Mouse (Mus musculus): ENCODE results near the gene Ush1c. TPM values are rescaled to one million over a fixed set of nuclear protein-coding genes. Genes with fewer than 3 reads are reported as not detected.
A peak's percentile ranks its signal among the peaks of the same experiment; 100 is the strongest.
"Not testable (repeated sequence)": the region's sequence is repeated elsewhere in the genome, so short reads cannot be mapped to it uniquely, and the experiment has no call there.

Gene Ush1c
- total RNA-seq, 2 experiments from 2014 or later = 0.74 TPM; not detected in 1

DNA sequence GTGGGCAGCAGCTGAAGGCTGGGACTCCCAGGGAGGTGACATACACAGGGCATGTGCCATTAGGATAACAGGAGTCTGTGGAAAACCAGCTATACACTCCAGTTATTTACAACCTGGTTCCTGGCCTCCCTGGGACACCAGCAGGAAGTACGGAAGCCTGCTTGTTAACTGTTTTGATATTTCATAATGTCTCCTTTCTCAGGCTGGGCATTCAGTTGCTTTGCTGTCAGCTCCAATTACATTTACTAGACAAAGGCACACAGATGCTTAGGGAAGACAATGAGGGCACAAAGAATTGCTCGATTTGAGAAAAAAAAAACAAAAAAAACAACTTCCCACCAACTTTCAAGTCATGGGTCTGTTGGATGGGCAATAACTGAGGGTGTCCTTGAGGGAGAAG is 21.8 kb downstream of the Ush1c start:
- intact Hi-C loops (cut with DNase I) = no loop called here
- DNase-seq (ENCODE audit: low spot score in 2 of 2) = no peak

DNA sequence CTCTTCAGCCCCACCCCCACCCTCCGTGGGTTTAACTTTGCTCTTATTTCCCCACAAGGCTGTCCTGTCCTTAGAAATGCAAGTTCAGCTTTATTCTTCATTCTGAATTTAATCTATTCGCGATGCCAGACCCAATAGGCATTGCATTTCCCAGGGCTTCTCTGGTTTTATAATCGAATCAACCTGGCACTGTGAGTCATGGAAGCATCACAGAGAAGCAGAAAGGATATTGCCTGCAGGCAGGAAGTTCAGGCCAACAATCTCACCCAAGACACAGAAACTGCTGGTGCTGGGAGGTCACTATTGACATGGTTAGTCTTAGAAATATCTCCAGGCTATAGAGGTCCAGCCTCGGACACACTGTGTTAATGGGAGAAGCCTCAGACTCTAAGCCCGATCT is 28.0 kb downstream of the Ush1c start:
- no peak for DNase-seq (ENCODE audit: low spot score in 2 of 2)
- intact Hi-C loops (cut with DNase I) = no loop called here

DNA sequence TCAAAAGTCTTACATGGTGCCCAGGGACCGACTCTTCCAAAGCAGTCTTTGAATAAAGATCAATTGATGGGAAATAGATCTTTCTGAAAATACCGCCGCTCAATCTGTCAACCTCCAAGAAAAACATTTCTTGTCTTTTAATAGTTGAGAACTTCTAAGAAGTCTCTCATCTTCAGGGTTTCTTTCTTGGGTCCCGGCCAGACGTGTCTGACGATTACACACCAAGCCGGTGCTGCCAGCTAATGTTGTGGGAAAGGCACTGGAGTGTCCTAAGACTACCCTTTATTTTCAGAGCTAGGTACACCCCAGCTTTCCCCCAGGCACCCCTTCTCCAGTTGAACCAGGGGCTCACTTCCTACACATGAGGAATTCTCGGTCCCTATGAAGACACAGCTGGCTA is 30.2 kb downstream of the Ush1c start:
- DNase-seq (ENCODE audit: low spot score in 2 of 2) = peak; percentile 59 to 67
- intact Hi-C loops (cut with DNase I) = no loop called here

DNA sequence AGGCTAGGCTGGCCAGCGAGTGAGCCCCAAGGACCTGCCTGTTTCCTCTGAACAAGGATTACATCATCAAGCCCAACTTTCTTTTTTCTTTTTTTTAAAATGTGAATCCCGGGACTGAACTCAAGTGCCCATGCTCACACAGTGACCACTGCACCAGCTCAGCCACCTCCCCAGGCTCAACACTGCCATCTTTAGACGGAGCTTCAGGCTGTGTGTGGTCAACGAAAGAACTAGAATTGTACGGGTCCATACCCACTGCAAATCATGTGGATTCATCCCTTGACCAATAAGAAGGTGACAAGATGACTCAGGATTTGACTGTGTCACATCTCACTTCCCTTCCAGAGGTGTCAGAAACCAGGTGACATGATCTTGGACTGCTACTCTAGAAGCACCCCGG is 33.5 kb downstream of the Ush1c start:
- intact Hi-C loops (cut with DNase I) = loop anchor here (2.0 kb wide), 1 partner anchor 106 kb away; no protein-coding TSS in a partner anchor
- DNase-seq (ENCODE audit: low spot score in 2 of 2) = no peak

DNA sequence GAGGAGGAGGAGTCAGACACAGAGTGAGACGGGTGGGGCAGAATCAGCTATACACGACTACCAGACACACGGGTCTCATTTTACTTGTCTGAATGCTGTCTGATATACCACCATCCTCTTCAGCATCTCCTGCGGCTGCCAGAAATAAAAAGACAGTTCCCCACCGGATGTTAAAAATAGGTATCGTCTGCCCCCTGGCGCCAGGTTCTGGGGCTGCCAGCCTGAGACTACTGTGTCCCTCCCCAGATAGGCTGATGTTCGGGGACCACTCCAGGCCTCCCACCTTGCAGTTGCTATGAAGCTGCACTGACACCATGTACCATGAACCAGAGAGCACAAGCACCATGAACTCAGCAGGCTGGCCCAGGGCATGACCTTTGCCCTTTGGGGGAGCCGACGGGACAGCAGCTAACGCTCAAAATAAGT is 34.2 kb downstream of the Ush1c start:
- intact Hi-C loops (cut with DNase I) = loop anchor here (2.0 kb wide), 1 partner anchor 105 kb away; no protein-coding TSS in a partner anchor
- peak; percentile 65 to 71 for DNase-seq (ENCODE audit: low spot score in 2 of 2)

DNA sequence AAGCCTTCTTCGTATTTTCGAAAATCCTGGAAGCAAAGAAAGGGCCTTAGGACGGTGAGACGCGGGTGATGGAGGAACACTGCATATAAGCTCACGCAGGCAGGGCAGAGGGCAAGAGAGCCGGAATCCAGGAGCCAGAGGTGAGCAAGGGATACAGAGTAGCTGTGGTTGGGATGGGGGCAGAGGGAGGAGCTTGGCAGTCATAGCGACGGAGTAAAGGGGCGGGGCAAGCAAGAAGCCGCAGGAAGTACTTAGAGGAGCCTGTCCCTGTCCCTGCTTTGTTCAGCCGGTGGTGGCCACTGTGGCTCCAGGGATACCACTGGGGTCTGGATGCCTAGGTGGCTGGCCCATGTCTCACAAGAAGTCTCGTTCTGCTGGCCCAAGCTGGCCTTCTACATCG is 36.7 kb downstream of the Ush1c start:
- intact Hi-C loops (cut with DNase I) = no loop called here
- DNase-seq (ENCODE audit: low spot score in 2 of 2) = no peak

DNA sequence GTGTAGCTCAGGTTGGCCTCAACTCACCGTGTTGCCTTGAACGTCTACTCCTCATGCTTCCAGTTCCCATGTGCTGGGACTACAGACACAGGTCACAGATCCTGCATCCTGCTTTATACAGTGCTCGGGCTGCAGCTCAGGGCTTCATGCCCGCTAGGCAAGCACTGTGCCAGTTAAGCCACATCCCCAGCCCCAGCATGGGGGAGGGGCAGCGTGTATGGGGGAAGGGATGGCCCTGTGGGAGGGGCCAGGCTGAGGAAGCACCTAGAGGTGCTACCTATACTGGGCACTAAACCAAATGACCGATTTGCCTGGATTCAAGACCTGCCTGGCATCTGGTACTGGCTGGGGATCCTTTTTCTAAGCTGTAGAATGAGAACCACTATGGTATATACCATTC is 38.3 kb downstream of the Ush1c start:
- DNase-seq (ENCODE audit: low spot score in 2 of 2) = no peak
- intact Hi-C loops (cut with DNase I) = no loop called here

DNA sequence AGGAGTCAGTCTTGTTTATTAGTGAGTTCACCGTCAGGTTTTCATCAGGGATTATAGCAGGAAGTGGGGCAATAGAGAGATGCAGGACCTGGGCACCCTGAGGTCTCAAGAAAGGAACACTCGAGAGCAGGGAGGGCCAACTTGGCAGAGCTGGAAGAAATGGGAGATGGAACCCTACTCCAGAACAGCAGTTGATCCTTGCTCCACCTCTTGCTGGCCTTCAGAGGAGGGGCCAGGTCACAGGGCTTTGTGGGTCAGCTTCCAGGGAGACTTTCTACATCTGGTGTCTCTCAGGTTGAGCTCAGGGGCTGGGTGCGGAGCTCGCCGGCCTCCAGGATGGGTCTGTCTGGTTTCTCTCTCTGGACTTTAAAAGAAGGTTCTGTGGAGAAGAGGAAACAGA is 42.9 kb downstream of the Ush1c start:
- intact Hi-C loops (cut with DNase I) = no loop called here
- no peak for DNase-seq (ENCODE audit: low spot score in 2 of 2)

DNA sequence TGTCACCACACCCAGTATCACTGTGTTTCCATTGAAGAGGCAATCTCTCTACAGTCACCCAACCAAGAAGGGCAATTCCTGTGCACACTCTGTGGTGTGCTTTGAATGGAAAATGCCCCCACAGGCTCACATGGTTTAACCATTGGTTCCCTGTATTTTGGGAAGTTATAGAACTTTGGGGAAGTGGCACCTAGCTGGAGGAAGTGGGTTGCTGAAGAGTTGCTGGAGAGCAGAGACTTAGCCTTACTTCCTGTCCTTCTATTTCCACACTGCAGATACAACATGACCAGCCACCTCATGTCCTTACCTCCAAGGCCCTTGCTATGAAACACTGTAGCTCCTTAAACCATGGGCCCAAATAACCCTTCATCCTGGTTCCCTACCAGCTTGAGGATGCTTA is 54.1 kb downstream of the Ush1c start:
- intact Hi-C loops (cut with DNase I) = no loop called here

DNA sequence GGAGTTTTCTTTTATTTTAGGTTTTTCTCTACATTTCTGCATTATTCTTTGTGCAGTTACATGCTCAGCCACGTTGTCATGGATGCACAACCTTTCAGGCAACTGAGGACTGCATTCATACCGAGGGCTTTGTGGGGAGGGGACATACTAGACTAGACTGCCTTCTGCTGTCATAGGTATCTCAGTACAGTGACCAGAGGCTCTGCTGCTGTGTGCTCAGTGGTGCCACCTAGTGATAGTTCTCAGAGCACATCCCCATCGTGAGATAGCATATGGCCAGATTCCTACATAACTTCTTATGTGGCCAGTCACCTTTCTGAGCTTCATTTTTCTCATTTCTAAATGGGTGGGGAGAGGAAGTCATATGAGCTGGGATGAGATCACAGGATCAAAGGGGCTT is 56.7 kb downstream of the Ush1c start:
- intact Hi-C loops (cut with DNase I) = loop anchor here (2.0 kb wide), 1 partner anchor 81 kb away; the partner anchor contains the start of gene Kcnj11
- peak; percentile 73 to 80 for DNase-seq (ENCODE audit: low spot score in 2 of 2)

More for the DNA sequence above, 54.1 kb downstream of the Ush1c start:
- no peak for DNase-seq (ENCODE audit: low spot score in 2 of 2)

DNA sequence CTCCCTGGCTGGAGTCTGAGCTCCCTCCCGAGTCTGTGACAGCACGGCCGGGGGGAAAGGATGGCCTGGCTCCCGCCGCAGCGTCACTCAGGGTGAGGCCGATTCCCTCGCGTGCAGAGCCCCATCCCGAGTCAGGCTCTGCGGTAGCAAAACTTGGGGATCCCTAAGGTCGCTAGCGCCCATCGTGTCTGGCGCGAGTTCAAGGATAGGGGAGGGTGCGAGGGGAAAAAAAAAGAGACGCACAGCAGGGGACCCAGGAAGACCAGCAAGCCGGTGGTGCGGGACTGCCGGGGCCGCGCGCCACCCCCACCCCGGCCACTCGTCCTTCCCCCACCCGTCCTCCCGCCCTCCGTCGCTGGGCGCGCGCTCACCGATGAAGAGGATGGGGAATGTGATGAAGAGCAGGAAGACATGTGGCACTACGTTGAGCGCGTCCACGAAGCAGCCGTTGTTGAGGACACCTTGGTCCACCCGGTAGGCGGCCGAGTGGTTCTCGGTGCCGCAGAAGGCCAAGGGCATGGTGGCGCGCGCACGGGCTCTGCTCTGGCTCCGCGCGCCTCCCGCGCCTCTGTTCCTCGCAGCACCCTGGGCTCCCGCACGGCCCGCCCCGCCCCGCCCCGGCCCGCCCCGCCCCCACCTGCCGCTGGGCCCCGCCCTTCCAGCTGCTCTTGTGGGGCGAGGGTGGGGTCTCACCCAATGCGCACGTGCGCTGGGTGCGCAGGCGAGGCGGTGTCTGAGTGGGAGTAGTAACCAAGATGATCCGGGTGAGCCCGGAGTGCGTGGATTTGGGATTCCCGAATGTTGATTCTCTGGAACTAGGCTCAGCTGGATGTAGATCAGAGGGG is 58.6 kb downstream of the Ush1c start, which contains the start of gene Abcc8:
Gene Abcc8, minus strand, starts transcription at position 603 of the 845 bp plus-strand sequence.
- peak; percentile 61 to 76 for DNase-seq (ENCODE audit: low spot score in 2 of 2)
- intact Hi-C loops (cut with DNase I) = loop anchor here (2.0 kb wide), 1 partner anchor 79 kb away; the partner anchor contains the start of gene Kcnj11

DNA sequence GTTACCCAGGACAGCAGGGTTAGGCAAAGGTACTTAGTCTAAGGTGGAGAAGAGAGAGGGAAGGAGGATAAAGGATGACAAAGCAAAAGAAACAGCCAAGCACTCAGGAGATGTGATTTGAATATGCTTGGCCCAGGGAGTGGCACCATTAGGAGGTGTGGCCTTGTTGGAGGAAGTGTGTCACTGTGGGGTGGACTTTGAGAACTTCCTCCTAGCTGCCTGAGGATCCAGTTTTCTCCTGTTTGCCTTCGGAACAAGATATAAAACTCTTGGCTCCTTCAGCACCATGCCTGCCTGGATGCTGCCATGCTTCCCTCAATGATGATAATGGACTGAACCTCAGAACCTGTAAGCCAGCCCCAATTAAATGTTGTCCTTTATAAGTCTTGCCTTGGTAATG is 69.3 kb downstream of the Ush1c start:
- DNase-seq (ENCODE audit: low spot score in 2 of 2); intact Hi-C loops (cut with DNase I): not testable (repeated sequence)

DNA sequence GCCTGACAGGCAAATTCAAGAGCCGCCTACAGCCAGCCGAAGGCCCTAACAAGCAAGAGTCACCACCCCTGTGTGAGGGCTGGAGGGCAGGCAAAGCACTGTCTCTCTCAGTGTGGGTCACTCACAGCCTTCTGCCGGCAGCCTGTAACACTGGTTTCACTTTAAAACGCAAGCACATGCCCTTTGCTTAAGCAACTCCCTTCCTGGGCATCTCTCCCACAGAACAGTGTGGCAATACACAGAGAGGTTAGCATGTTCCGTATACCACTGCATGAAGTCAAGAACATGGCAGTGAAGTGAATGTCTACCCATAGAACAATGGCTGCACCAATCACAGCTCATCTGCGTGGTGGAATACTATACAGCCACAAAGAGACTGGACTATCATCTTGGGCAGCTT is 69.9 kb downstream of the Ush1c start:
- DNase-seq (ENCODE audit: low spot score in 2 of 2) = no peak
- intact Hi-C loops (cut with DNase I) = no loop called here

DNA sequence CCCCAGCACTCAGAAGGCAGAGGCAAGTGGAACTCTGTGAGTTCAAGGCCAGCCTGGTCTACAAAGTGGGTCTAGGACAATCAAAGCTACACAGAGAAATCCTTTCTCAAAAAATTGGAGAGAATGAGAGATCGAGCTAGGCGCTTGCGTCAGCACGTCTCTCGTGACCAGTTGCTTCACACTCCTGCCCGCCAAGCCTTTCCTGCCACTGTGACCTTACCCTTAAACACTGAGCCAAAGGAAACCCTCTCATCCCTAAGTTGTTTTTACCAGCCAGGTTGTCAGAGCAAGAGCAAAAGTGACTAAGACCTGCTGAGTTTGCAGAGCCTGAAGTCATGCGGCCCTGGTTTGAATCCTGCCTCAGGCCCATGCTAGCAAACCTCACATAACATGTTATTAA is 70.4 kb downstream of the Ush1c start:
- intact Hi-C loops (cut with DNase I) = no loop called here

DNA sequence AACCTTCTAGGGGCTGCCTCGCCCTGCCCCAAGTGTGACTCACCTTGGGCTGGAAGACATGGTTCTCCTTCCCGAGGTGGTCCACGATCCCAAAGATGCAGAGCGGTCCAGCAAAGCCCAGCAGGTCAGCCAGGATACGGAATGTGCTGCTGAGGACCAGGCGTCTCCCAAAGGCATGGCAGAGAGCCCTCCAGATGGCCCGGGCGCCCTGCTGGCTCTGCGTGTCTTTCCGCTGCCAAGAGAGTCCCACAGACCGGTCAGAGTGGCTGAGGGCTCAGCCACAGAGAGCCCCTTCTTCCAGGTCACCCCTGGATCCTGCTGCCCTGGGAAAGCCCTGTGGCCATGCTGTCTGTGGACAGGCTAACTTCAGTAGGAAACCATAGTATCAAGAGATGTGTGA is 72.4 kb downstream of the Ush1c start:
- no peak for DNase-seq (ENCODE audit: low spot score in 2 of 2)
- intact Hi-C loops (cut with DNase I) = no loop called here

More for the DNA sequence above, 70.4 kb downstream of the Ush1c start:
- DNase-seq (ENCODE audit: low spot score in 2 of 2) = no peak

DNA sequence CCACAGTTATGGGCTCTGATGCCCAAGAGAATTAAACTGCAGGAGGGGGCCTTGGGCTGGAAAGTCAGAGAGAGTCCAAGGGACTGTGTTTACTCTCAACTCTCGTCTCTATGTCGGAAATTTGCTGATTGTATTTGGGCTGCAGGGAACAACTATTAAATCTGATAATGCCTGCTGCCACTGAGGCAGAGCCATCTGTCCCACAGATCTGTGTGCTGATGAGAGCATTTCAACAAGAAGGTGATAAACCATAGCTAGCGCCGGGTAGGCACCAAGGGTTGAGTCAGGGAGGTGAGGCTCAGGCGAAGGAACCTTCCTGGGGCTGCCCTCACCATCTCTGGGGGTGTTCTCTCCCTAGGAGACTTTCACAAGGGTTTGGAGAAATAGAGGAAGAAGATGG is 75.6 kb downstream of the Ush1c start:
- intact Hi-C loops (cut with DNase I) = no loop called here
- no peak for DNase-seq (ENCODE audit: low spot score in 2 of 2)

DNA sequence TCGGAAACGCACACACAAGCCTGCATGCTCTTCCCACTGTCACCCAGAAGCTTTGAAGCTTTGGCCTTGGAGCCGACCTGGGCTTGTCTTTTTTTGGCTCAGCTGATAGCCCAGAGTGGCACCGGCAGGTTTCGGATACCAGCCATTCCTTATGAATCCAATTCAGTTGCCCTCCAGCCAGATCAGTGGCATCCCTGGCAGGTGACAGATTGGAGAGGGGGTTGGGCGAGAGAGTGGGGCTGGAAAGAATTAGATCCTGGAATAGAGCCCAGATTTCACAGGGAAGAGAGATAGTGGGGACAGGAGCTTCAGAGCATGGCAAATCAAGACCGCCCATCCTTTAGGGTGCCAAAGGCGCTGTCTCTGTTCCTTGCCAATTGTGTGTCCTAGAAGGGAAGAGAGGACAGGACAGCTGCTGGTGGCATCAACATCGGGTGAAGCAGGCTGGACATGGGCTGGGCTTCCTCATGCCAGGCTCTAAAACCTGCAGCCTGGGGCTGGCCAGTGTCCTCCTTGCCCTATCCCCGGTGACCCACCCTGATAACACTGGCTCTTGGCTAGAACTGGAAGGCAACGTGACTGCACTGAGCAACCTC is 76.1 kb downstream of the Ush1c start:
- intact Hi-C loops (cut with DNase I) = no loop called here
- DNase-seq (ENCODE audit: low spot score in 2 of 2) = no peak

DNA sequence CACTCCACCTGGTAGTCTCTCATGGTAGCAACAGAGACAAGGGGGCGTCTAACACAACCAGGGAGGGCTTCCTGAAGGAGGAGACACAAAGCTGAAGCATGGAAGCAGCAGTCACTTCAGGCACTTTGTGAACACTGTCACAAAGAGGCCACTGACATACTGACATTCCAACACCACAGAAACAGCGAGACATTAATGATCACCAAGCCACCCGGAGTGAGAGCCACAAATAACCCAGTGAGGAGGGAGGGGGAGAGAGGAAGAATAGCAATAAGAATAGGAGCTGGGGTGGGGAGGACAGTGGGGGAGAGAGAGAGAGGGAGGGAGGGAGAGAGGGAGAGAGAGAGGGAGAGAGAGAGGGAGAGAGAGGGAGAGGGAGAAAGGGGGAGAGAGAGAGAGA is 76.7 kb downstream of the Ush1c start:
- no peak for DNase-seq (ENCODE audit: low spot score in 2 of 2)
- intact Hi-C loops (cut with DNase I) = no loop called here

DNA sequence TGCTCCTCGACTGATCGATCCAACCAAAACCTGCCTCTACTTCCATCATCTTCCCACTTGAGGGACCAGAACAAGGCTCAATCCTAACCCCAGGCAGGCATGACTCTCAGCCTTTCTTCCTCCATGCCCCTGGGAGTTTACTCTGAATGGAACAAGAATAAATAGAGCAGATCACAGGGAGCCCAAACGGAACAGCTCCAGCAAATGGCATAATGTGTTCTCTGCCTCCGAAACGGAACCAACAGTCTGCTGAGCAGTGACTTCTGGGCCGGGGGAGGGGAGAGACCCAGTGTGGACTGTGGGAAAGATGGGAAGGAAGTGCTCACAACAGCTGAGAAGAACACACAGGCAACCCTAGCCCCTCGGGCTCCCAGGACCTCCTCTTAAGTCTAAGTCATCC is 80.6 kb downstream of the Ush1c start:
- DNase-seq (ENCODE audit: low spot score in 2 of 2) = no peak
- intact Hi-C loops (cut with DNase I) = no loop called here
